Mouse (Mus musculus) limb, embryonic 12.5 days (tissue): ENCODE results near the gene Glud1. TPM values are rescaled to one million over a fixed set of nuclear protein-coding genes. Genes with fewer than 3 reads are reported as not detected.
"Not testable (repeated sequence)": the region's sequence is repeated elsewhere in the genome, so short reads cannot be mapped to it uniquely, and the experiment has no call there.

Experiments used
- ATAC-seq: fragments of 200-750 bp; cut with Nextera tagmentation; 2 replicates; pipeline ENCODE4 v1.8.0; 2017; ENCODE audit warnings: low read depth, moderate TSS enrichment; ENCODE audit not compliant: insufficient number of reproducible peaks, insufficient read depth, low FRiP score, low TSS enrichment
- H3K27ac ChIP-seq: fragments of 300-500 bp; sonication (generic); 2 replicates; pipeline ENCODE4 v1.5.1; 2016; ENCODE audit warnings: mild to moderate bottlenecking, moderate library complexity
- H3K27me3 ChIP-seq: fragments of 300-500 bp; sonication (generic); 2 replicates; pipeline ENCODE4 v1.6.1; 2016; ENCODE audit warnings: mild to moderate bottlenecking, moderate library complexity
- H3K36me3 ChIP-seq: fragments of 300-500 bp; sonication (generic); 2 replicates; pipeline ENCODE4 v1.6.1; 2016; ENCODE audit warnings: mild to moderate bottlenecking, moderate library complexity
- H3K4me1 ChIP-seq: fragments of 300-500 bp; sonication (generic); replicated peaks from 2 replicates; pipeline ENCODE4 v1.6.1; 2016
- H3K4me2 ChIP-seq: fragments of 300-500 bp; sonication (generic); 2 replicates; pipeline ENCODE4 v1.6.1; 2016; ENCODE audit warnings: mild to moderate bottlenecking, moderate library complexity
- H3K4me3 ChIP-seq: fragments of 300-500 bp; sonication (generic); replicated peaks from 2 replicates; pipeline ENCODE4 v1.5.1; 2016; ENCODE audit warnings: mild to moderate bottlenecking
- H3K9ac ChIP-seq: fragments of 300-500 bp; sonication (generic); replicated peaks from 2 replicates; pipeline ENCODE4 v1.6.1; 2016; ENCODE audit warnings: mild to moderate bottlenecking, moderate library complexity
- H3K9me3 ChIP-seq: fragments of 300-500 bp; sonication (generic); 2 replicates; pipeline ENCODE4 v1.6.1; 2016; ENCODE audit warnings: mild to moderate bottlenecking, moderate library complexity
- WGBS: fragments of 180-500 bp; shearing (Covaris S2); methylation state at CpG from one replicate; pipeline ENCODE4 v1.1.7; 2016; 5-methylcytosine and 5-hydroxymethylcytosine counted together
- polyA plus RNA-seq: library from polyadenylated mRNA; unstranded; fragments of >200 nt; fragmentation: Nextera tagmentation; extraction: Ambion mirVana; gene quantifications from 2 replicates; pipeline ENCODE4 v1.2.1, GENCODE M21; 2016

Glud1 gene
- polyA plus RNA-seq, 1 experiment from 2014 or later = 93.6 TPM

DNA sequence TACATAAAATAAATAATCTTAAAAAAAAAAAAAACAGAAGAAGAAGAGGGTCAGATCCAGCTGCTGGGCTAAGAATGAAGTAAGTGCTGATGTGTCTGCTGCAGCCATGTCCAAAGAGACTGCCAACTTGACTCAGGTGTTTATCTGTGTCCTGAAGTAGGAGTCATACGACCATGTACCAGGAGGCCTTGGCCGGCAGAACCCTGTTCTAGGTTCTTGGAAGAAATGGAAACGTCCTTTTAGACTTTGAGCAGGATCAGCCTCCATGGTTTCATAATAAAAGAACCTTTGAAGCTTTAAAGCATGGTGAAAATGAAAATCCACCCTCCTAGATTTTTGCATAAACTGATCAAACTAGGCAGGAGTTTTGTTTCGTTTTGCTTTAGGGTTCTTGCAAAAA, 43.9 kb downstream of the Glud1 start:
- 88% methylated on average over 4 of the region's 4 CpGs for WGBS
- H3K9me3 ChIP-seq = no peaks in the 10 kb centered on the region
- H3K27ac ChIP-seq = no peak overlapping the region
- peaks cover 5% of the 10 kb centered on the region; the same call in 1 of the 2 replicates for H3K27me3 ChIP-seq
- H3K36me3 ChIP-seq = no peaks in the 10 kb centered on the region
- H3K4me1 ChIP-seq = no peaks in the 10 kb centered on the region
- no peak overlapping the region for H3K4me3 ChIP-seq
- H3K9ac ChIP-seq = no peak overlapping the region
- no peak for ATAC-seq
- H3K4me2 ChIP-seq = no peak overlapping the region

DNA sequence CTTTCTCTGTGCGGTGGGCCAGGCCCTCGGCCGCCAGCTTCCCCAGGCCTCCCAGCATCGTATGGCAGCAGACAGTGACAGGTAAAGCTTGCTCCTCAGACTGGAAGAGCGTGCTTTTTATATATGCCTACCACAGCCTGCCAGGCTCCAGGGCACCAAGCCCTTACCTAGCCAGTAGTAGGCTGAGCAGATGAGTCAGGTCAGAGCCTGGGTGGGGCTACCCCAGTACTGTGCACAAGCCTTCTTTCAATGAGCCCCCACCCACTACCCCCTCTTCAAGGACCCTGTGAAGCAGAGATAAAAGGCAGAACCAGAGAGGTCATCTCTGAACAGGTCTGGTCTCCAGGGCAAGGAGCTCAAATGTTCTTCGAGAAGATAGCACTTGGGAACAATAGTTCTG, 44.8 kb downstream of the Glud1 start, which contains the start of gene Fam25c:
Fam25c (minus strand) TSS at position 133 of the 400 bp plus-strand sequence.
- no peak within 1 kb of the TSS for H3K27ac ChIP-seq
- H3K4me3 ChIP-seq = no peak within 1 kb of the TSS
- H3K9me3 ChIP-seq = no peaks in the 10 kb centered on the region
- no peak within 1 kb of the TSS for H3K9ac ChIP-seq
- 74% methylated on average over 6 of the region's 6 CpGs for WGBS
- no peak within 1 kb of the TSS for H3K4me2 ChIP-seq
- H3K4me1 ChIP-seq = no peaks in the 10 kb centered on the region
- 0 out of 2 replicates have a peak, but pooled peaks have one; percentile 52 for ATAC-seq
- peaks cover 5% of the 10 kb centered on the region; the same call in 1 of the 2 replicates for H3K27me3 ChIP-seq
- no peaks in the 10 kb centered on the region for H3K36me3 ChIP-seq

DNA sequence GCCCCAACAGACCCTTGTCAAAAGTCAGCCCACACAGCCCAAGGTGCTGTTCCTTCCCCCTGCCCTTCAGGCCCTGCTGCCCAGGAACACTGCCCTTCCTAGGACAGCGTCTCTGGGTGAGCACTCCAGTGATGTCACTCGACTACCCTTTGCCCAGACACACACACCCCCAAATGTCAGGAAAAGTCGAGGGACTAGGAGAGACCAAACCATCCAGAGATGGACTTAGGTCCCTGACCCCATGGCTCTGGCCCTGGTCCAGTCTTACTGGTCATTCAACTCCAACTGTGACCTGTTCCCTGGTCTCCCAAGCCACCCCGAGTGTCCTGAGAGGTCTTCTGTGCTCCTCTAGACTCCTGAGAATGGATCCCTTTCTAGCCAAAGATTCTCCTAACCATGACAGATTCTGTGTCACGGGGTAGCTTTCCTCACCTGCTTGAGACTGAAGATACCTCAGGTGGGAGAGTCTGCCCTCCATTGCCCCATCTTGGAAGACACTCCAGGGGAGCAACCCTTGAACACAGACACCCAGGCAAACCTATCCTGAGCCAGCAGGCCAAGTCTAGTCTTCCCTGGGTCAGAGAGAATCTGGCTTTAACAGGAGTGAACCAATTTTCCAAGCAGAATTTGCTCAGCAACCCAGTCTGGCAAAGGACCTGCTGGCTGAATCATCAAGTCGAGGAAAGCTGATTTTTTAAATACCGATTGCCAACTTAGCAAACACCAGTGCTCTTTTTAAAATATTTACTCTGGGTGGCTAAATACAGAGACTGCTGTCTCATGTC, 47.3 kb downstream of the Glud1 start:
- H3K9ac ChIP-seq = no peak overlapping the region
- ATAC-seq = no peak
- peaks cover 12% of the 10 kb centered on the region for H3K27me3 ChIP-seq
- no peaks in the 10 kb centered on the region for H3K4me1 ChIP-seq
- whole genome bisulfite sequencing = 82% methylated on average over 7 of the region's 7 CpGs
- H3K9me3 ChIP-seq = no peaks in the 10 kb centered on the region
- no peak overlapping the region for H3K4me3 ChIP-seq
- H3K36me3 ChIP-seq = no peaks in the 10 kb centered on the region
- H3K4me2 ChIP-seq = no peak overlapping the region
- H3K27ac ChIP-seq = no peak overlapping the region

DNA sequence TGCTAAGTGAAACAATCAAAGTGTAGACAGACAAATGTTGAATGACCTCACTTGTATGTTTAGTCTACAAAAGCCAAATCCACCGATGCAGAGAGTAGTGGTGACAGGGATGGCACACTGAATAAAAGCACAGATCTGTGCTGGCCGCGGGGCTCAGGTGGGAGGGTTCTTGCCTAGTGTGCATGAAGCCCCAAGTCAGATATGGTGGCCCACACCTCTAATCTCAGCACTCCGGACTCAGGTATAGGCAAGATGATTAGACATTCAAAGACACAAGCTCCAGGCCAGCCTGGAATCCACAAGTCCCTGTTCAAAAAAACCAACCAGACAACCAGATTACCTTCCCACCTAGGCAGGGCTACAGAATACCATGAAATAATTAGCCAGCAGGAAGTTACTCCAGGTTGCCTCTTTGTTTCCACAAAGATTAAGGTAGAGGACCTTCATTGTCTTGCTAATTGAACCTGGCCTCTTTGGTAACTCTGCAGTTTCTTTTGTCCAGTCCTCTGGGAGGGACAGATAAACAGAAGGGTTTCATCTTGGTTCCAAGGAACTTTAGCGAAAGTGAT, 49.2 kb downstream of the Glud1 start:
- Histone ChIP-seq H3K27ac (no peak overlapping the region), H3K4me3 (no peak overlapping the region), H3K27me3 (peaks cover 24% of the 10 kb centered on the region), H3K36me3 (no peaks in the 10 kb centered on the region), H3K4me1 (peaks cover 10% of the 10 kb centered on the region), H3K4me2 (no peak overlapping the region), H3K9ac (no peak overlapping the region), H3K9me3 (no peaks in the 10 kb centered on the region)
- 57% methylated on average over 5 of the region's 5 CpGs for WGBS
- ATAC-seq = no peak

DNA sequence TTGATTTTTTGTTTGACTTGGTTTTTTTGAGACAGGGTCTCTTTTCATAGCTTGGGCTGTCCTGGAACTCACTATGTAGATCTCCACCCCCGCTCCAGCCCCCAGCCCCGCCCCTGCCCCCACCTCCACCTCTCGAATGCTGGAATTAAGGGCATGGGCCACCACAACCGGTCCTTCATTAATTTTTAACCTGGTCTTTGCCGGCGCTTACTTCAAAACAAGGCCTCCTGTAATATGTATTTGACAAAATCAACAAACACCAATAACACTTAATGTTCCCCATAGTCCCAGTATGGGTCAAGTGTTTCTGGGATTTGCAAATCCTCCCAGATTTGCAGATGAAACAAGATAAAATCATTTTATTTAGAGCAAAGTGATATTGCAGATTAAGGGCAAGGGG, 49.7 kb downstream of the Glud1 start:
- 53% methylated on average over 6 of the region's 6 CpGs for WGBS
- no peak for ATAC-seq
- H3K4me1 ChIP-seq = peaks cover 10% of the 10 kb centered on the region

DNA sequence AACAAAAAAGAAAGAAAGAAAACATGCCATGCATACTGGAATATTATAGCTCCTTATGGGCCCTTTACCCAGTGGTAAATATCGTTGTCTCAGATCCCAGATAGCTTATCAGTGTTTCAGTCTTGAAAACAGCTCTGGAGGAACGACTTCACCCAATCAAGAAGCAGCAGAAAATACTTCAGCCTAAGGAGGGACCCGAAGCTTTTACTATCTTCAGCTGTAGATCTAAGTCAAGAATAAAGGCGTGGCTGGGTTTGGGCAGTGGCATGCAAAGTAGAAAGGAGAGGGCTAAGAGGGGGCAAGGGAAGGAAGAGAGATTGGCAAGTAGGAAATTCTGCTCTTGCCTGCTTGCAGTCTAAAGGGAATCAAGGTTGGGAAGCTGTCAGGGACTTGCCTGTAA, 51.6 kb downstream of the Glud1 start:
- Histone ChIP-seq H3K27ac (no peak overlapping the region), H3K36me3 (no peaks in the 10 kb centered on the region), H3K9ac (no peak overlapping the region), H3K4me2 (no peak overlapping the region), H3K4me3 (no peak overlapping the region), H3K9me3 (no peaks in the 10 kb centered on the region), H3K27me3 (peaks cover 24% of the 10 kb centered on the region), H3K4me1 (peaks cover 10% of the 10 kb centered on the region)
- no peak for ATAC-seq
- 66% methylated on average over 4 of the region's 4 CpGs for WGBS

More for the DNA sequence above, 49.7 kb downstream of the Glud1 start:
- no peak overlapping the region for H3K4me2 ChIP-seq
- H3K36me3 ChIP-seq = no peaks in the 10 kb centered on the region
- peaks cover 24% of the 10 kb centered on the region for H3K27me3 ChIP-seq
- no peak overlapping the region for H3K27ac ChIP-seq
- no peak overlapping the region for H3K4me3 ChIP-seq
- H3K9ac ChIP-seq = no peak overlapping the region
- no peaks in the 10 kb centered on the region for H3K9me3 ChIP-seq

DNA sequence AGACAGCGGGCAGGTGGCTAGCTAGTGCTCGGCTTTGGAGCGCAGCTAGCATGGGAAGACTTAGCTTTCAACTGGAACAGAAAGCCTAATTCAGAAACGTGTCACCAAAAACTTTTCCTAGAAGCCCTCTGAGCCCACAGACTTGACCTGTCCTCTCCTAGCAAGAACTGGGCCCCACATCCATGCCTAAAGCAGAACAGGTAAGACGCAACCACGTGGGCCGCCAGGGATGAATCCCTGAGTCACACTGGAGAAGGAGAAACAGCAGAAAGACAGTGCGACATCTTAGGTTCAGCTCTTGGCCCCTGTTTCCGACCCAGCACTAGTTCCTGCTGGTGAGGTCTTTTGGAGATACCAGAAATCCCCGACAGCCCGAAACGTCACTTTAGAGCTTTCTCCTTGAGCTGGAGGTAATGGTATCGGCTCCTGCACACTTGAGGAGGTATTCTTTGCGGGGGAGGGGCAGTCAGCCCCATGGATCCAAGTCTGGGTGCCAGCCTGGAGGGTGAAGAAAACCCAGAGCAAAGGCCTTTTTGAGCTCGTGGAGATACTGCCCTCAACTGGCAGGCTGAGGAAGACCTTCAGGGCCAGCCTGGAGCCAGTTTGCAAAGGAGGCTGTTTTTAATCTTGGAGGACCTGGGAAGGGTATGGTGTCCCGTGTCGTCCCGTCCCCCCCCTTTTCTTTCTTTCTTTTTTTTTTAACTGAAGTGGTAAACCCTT, 52.4 kb downstream of the Glud1 start:
- no peak for ATAC-seq
- peaks cover 24% of the 10 kb centered on the region for H3K27me3 ChIP-seq
- H3K4me2 ChIP-seq = peak overlapping the region; percentile 80
- H3K9me3 ChIP-seq = no peaks in the 10 kb centered on the region
- no peaks in the 10 kb centered on the region for H3K36me3 ChIP-seq
- H3K4me3 ChIP-seq = peak overlapping the region; percentile 42
- 29% methylated on average over 18 of the region's 18 CpGs for WGBS
- H3K9ac ChIP-seq = peak overlapping the region; percentile 57; the same call in 1 of the 2 replicates
- no peak overlapping the region for H3K27ac ChIP-seq
- peaks cover 10% of the 10 kb centered on the region for H3K4me1 ChIP-seq

DNA sequence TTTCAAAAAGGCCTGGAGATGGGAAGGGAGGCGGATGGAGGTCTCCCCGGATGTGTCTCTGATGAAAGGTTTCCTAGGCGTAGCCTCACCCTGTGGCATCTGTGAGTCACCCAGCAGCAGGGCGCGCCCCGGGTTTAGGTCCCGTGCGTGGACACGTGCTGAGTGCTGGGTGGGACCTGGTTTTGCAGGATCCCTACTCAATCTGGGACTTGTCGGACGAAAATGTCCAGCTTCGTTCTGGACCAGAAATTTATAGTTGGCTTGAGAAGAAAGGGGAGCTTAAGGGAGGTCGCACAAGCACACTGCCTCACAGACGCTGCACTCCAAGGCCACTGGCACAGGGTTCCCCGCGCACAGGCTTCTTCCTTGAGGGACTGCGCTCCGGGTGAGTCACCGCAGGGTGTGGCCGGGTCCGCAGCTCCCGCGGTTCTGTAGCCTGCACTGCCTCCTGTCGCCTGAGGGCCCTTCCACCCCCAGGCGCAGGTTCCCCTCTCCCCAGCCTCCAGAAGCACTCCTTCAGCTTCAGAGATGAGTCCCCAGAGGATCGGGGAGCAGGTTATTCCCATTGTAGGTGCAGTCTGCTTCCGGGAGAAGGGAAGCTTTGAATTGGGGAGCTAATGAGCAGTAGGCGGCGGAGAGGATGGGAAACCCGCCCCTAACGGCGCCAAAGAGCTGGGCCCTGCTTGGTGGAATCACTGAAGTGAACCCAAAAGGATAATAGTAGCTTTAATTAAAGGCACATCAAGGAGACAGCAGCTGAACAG, 53.1 kb downstream of the Glud1 start:
- WGBS = 3% methylated on average over 32 of the region's 32 CpGs
- H3K27ac ChIP-seq = no peak overlapping the region
- H3K4me3 ChIP-seq = peak overlapping the region; percentile 42
- H3K27me3 ChIP-seq = peaks cover 24% of the 10 kb centered on the region
- peak overlapping the region; percentile 80 for H3K4me2 ChIP-seq
- peak overlapping the region; percentile 57 for H3K9ac ChIP-seq
- no peaks in the 10 kb centered on the region for H3K36me3 ChIP-seq
- H3K4me1 ChIP-seq = peaks cover 10% of the 10 kb centered on the region
- H3K9me3 ChIP-seq = no peaks in the 10 kb centered on the region
- ATAC-seq = peak; percentile 40; the same call in 1 of the 2 replicates

DNA sequence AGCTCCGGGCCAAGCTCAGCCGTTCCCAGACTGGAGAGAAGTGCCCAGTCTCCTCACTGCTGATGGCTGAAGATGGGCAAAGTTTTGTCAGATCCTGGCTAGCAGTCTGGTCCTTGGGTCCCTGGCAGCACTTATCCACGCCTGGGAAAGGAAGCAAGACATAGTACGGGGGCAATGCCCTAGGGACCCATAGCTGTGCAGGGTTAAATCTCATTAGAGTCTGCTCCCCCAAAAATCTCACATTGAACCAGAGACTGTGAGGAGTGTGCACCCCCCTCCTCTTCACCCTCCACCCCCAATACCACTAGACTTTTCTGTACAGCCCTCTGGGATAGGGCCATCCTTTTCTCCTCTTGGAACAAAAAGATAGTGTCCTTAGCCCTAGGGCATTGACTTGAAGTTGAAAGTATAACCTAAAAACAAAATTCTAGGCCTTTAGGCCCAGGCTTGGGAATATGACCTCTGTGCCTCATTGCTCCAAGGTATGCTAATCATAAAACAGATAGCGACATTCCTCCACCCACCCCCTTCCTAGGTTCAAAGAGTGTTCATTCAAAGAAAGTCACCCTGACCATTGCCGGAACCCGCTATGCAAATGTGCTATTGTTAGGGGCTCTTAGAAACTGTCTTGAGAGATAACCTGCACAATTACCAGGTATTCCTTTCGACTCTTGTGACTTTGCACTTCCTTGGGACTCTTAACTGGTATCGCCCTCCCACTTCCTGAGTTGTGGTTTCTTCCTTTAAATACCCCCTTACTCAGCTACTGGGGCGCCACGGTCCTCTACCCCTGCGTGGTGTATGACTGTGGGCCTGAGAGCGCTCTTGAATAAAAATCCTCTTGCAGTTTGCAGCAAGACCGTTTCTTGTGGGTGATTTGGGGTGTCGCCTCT, 54.0 kb downstream of the Glud1 start:
- Histone ChIP-seq H3K4me2 (peak overlapping the region; percentile 80), H3K4me3 (peak overlapping the region; percentile 42), H3K27me3 (peaks cover 24% of the 10 kb centered on the region)
- H3K4me1 ChIP-seq, H3K36me3 ChIP-seq, H3K27ac ChIP-seq, H3K9me3 ChIP-seq, H3K9ac ChIP-seq, ATAC-seq: not testable (repeated sequence)
- 80% methylated on average over 15 of the region's 15 CpGs for WGBS

DNA sequence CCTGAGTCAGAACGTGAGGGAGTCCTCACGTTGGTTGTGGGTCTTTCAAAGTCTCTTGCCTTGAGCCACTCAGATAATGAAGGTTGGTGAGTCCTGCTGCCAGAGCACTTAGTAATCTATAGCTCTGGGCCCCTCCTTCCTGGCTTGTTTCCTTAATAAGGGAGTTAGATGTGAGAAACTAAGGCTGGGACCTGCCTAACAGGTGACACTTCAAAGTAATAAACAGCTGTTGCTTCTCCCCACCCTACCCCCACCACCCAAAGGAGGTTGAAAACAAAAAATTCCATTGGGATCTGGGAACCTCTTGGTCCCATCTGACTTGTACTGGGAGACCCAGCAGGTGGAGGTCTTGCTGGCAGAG, 54.6 kb downstream of the Glud1 start:
- H3K4me3 ChIP-seq = no peak overlapping the region
- peaks cover 10% of the 10 kb centered on the region for H3K4me1 ChIP-seq
- no peaks in the 10 kb centered on the region for H3K9me3 ChIP-seq
- no peak for ATAC-seq
- H3K4me2 ChIP-seq = no peak overlapping the region
- WGBS = 93% methylated on average over 2 of the region's 2 CpGs
- H3K27me3 ChIP-seq = peaks cover 24% of the 10 kb centered on the region
- no peaks in the 10 kb centered on the region for H3K36me3 ChIP-seq
- H3K9ac ChIP-seq = no peak overlapping the region
- H3K27ac ChIP-seq = no peak overlapping the region
